Mouse (Mus musculus) cortical plate, adult 2 months (tissue): ENCODE data around the gene Dmkn. TPM values are rescaled to one million over a fixed set of nuclear protein-coding genes. Genes with fewer than 3 reads are reported as not detected.
A peak's percentile ranks its signal among the peaks of the same experiment; 100 is the strongest.

Source experiments
- H3K27ac ChIP-seq: fragments of 200-500 bp; 2 replicates; pipeline ENCODE4 v1.5.1; 2012; ENCODE audit warnings: low read length, control low read depth, inconsistent platforms; ENCODE audit not compliant: insufficient read depth
- H3K4me1 ChIP-seq: fragments of 200-500 bp; 2 replicates; pipeline ENCODE4 v1.6.1; 2011; ENCODE audit warnings: low read length; ENCODE audit not compliant: control insufficient read depth, insufficient read depth
- H3K4me3 ChIP-seq: fragments of 200-500 bp; 2 replicates; pipeline ENCODE4 v1.5.1; 2011; ENCODE audit warnings: mild to moderate bottlenecking, low read length, control low read depth; ENCODE audit not compliant: insufficient read depth
- CTCF ChIP-seq: fragments of 200-500 bp; IDR thresholded peaks from 2 replicates; pipeline ENCODE4 v1.5.1; 2011; ENCODE audit warnings: mild to moderate bottlenecking, control low read depth, low read length; ENCODE audit not compliant: insufficient read depth; ENCODE audit errors: extremely low read depth
- POLR2A ChIP-seq: fragments of 200-500 bp; IDR thresholded peaks from 2 replicates; pipeline ENCODE4 v1.6.1; 2011; ENCODE audit warnings: mild to moderate bottlenecking, low read length, control low read depth; ENCODE audit not compliant: insufficient read depth; ENCODE audit errors: extremely low read depth
- polyA plus RNA-seq: library from polyadenylated mRNA; depleted of rRNA; stranded (reverse); fragments of >200 nt; gene quantifications from 2 replicates; pipeline ENCODE4 v1.2.3, GENCODE M21; 2012; rRNA removed

Gene Dmkn
- 3.3 and 9.6 TPM in 2 replicates for polyA plus RNA-seq

- TF ChIP-seq CTCF = no peak
- TF ChIP-seq POLR2A = no peak
Observed at GRCm38 (mm10) chr7:30763456-30763855, at the start of gene Dmkn. Gene Dmkn, plus strand, starts transcription at chr7:30763756.

GRCm38 (mm10) chr7:30717006-30717715, 46.4 kb upstream of the Dmkn start:
- H3K27ac ChIP-seq = no peak overlapping the region
- TF ChIP-seq CTCF (no peak), POLR2A (no peak)
- peak overlapping the region; percentile 32 for H3K4me3 ChIP-seq

More at GRCm38 (mm10) chr7:30763456-30763855, at the start of gene Dmkn:
- no peak within 1 kb of the TSS for H3K27ac ChIP-seq
- H3K4me3 ChIP-seq = no peak within 1 kb of the TSS
- H3K4me1 ChIP-seq = no peaks in the 10 kb centered on the region

GRCm38 (mm10) chr7:30717716-30718046, 45.9 kb upstream of the Dmkn start:
- no peak overlapping the region for H3K27ac ChIP-seq
- peak overlapping the region; percentile 32 for H3K4me3 ChIP-seq
- no peaks in the 10 kb centered on the region for H3K4me1 ChIP-seq
- TF ChIP-seq POLR2A (no peak), CTCF (no peak)

More at GRCm38 (mm10) chr7:30717006-30717715, 46.4 kb upstream of the Dmkn start:
- no peaks in the 10 kb centered on the region for H3K4me1 ChIP-seq

DNA sequence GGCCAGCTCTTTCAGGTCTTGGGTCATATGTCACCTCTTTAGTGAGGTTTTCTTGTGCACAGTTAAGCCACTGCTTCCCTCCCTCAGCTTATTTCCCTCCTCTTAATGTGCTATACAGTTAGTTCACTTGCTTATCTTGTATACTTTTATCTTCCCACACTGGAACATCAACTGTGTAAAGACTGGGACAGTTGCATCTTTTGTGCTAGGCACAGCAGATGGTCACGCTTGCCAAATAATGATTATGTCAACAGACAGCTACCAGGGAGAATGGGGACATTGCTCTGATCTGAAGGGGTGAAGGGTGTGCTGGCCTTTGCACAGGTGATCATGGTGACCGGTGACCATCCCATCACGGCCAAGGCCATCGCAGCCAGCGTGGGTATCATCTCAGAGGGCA, 43.9 kb upstream of the Dmkn start:
- Histone ChIP-seq H3K27ac (no peak overlapping the region), H3K4me1 (no peaks in the 10 kb centered on the region), H3K4me3 (no peak overlapping the region)
- TF ChIP-seq CTCF = no peak
- no peak for TF ChIP-seq POLR2A

- Histone ChIP-seq H3K4me3 (no peak overlapping the region), H3K4me1 (no peaks in the 10 kb centered on the region), H3K27ac (no peak overlapping the region)
- TF ChIP-seq CTCF (no peak), POLR2A (no peak)
Observed at GRCm38 (mm10) chr7:30721286-30721685, 42.3 kb upstream of the Dmkn start.

- TF ChIP-seq CTCF (no peak), POLR2A (no peak)
Observed at GRCm38 (mm10) chr7:30723274-30723953, 40.1 kb upstream of the Dmkn start.

GRCm38 (mm10) chr7:30728214-30728613, 35.3 kb upstream of the Dmkn start:
- TF ChIP-seq CTCF = no peak
- TF ChIP-seq POLR2A = no peak
- peaks cover 11% of the 10 kb centered on the region for H3K4me1 ChIP-seq
- H3K4me3 ChIP-seq = peak overlapping the region; percentile 91; the same call in 1 of the 2 replicates
- H3K27ac ChIP-seq = no peak overlapping the region

More at GRCm38 (mm10) chr7:30723274-30723953, 40.1 kb upstream of the Dmkn start:
- peaks cover 4% of the 10 kb centered on the region for H3K4me1 ChIP-seq
- H3K4me3 ChIP-seq = no peak overlapping the region
- H3K27ac ChIP-seq = no peak overlapping the region

GRCm38 (mm10) chr7:30728739-30729395, 34.7 kb upstream of the Dmkn start:
- TF ChIP-seq POLR2A (no peak), CTCF (peak; percentile 2; the same call in 1 of the 2 replicates)
- H3K27ac ChIP-seq = peak overlapping the region; percentile 33; the same call in 1 of the 2 replicates
- H3K4me1 ChIP-seq = peaks cover 11% of the 10 kb centered on the region
- peak overlapping the region; percentile 91 for H3K4me3 ChIP-seq

DNA sequence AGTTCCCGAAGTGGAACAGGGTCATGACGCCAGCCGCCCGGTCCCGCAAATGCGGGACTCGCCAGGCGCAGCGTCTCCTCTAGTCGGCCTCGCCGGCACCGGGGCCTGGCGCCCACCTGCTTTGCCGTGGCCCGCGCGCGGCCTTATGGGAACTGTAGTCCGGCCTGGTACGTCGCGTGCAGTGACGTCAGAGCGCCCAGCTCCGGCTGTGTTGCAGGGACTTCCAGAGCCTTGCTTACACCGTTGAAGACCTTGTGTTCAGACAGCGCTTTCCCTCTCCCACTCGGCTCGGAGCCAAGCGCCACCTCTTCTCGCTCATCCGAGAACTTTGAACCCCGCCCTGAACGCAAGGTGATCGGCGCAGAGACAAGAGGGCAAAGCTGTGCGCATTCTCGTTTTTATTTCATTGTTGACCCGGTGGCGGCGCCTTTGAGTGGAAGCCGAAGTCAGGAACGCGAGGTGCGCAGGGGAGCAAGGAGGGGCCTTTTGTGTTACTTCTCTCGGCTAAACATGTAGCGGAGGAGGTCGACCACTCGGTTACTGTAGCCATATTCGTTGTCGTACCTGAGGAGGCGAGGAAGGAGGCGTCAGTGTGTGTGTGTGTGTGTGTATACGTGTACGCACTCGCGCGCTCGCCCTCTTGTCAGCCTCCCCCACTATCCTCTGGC, 34.0 kb upstream of the Dmkn start, which contains the start of gene Tmem147:
TSS of gene Tmem147 (minus strand) at position 145 of the 668 bp plus-strand sequence.
- peak within 1 kb of the TSS; percentile 56 for H3K27ac ChIP-seq
- peak within 1 kb of the TSS; percentile 91 for H3K4me3 ChIP-seq
- peaks cover 11% of the 10 kb centered on the region for H3K4me1 ChIP-seq
- TF ChIP-seq CTCF = no peak
- peak; percentile 76; the same call in 1 of the 2 replicates for TF ChIP-seq POLR2A

DNA sequence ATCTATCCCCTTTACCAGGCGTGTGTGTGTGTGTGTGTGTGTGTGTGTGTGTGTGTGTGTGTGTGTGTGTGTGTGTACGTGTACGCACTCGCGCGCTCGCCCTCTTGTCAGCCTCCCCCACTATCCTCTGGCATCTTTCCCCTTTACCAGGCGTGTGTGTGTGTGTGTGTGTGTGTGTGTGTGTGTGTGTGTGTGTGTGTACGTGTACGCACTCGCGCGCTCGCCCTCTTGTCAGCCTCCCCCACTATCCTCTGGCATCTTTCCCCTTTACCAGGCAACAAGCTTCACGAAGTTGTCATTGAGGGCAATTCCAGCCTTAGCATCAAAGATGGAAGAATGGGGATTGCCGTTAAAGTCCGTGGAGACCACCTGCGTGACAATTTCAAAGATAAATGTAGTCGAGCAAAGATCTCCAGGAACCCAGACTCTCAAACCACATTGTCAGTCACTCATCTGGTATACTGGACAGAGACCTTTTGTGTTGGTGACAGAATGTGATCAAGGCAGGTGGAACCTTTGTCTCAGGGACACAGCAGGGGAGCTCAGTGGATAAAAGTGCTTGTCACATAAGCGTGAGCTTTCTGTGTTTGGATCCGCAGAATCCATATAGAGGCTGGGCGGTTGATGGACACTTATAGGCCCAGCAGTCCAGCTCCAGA, 33.4 kb upstream of the Dmkn start:
- Histone ChIP-seq H3K4me1 (peaks cover 11% of the 10 kb centered on the region), H3K27ac (peak overlapping the region; percentile 56), H3K4me3 (peak overlapping the region; percentile 91)
